7 mouse cellular contexts compared by ENCODE assay signal in genomic region chr6:113644808-113645207, GRCm38 (mm10). TPM values are rescaled to one million over a fixed set of nuclear protein-coding genes. Genes with fewer than 3 reads are reported as not detected.
DNase-seq lines count a peak whose midpoint lies in the region; ATAC-seq and TF ChIP-seq lines count a peak whose summit lies in the region.

No protein-coding gene starts in this region.

- no peaks in the 10 kb centered on the region for H3K27me3 ChIP-seq in liver, embryonic 13.5 days
- no peaks in the 10 kb centered on the region for H3K27me3 ChIP-seq in liver, embryonic 11.5 days (replicated peaks; ENCODE audit: control insufficient read depth, insufficient read depth, low read length)
- no peaks in the 10 kb centered on the region for H3K27me3 ChIP-seq in heart, adult 2 months (ENCODE audit: control insufficient read depth, insufficient read depth, low read length)

- peak; percentile 57; the same call in 1 of the 2 replicates for TF ChIP-seq POLR2A in heart, adult 2 months (IDR thresholded peaks at IDR 0.05; ENCODE audit: insufficient read depth, low read depth, low read length)
- TF ChIP-seq POLR2A in olfactory bulb, adult 2 months (IDR thresholded peaks at IDR 0.05; ENCODE audit: insufficient read depth, low read depth, low read length), result no peak

- no peak overlapping the region for H3K4me3 ChIP-seq in liver, embryonic 13.5 days (replicated peaks)
- H3K4me3 ChIP-seq in liver, embryonic 11.5 days (ENCODE audit: low read depth, low read length), result no peak overlapping the region
- H3K4me3 ChIP-seq in heart, adult 2 months, result no peak overlapping the region
- no peak overlapping the region for H3K4me3 ChIP-seq in olfactory bulb, adult 2 months (ENCODE audit: insufficient read depth, low read depth, low read length)

- DNase-seq in liver, embryonic 13.5 days, result no peak
- no peak for DNase-seq in liver, embryonic 11.5 days (ENCODE audit: low spot score)
- DNase-seq in heart, adult 2 months, result peak; percentile 68 to 83
- DNase-seq in kidney, adult 9 months, result peak; percentile 81
- DNase-seq in MN1 (ENCODE audit: low spot score), result no peak
- DNase-seq in cerebellum, adult 11 months, result no peak

- H3K27ac ChIP-seq in liver, embryonic 13.5 days, result peak overlapping the region; percentile 50; the same call in 1 of the 2 replicates
- no peak overlapping the region for H3K27ac ChIP-seq in liver, embryonic 11.5 days (ENCODE audit: low read depth, low read length)
- peak overlapping the region; percentile 84 for H3K27ac ChIP-seq in heart, adult 2 months
- 0 out of 2 replicates have a peak overlapping the region, but pooled peaks have one; percentile 29 for H3K27ac ChIP-seq in olfactory bulb, adult 2 months (ENCODE audit: insufficient read depth, low read depth, low read length)

- H3K9me3 ChIP-seq in liver, embryonic 13.5 days (replicated peaks), result no peaks in the 10 kb centered on the region
- no peaks in the 10 kb centered on the region for H3K9me3 ChIP-seq in liver, embryonic 11.5 days (ENCODE audit: control insufficient read depth, low read length)

- H3K9ac ChIP-seq in liver, embryonic 13.5 days, result no peak overlapping the region
- no peak overlapping the region for H3K9ac ChIP-seq in liver, embryonic 11.5 days (ENCODE audit: low read depth, low read length)
- H3K9ac ChIP-seq in heart, adult 2 months (ENCODE audit: low read depth, low read length), result no peak overlapping the region; the same call in 1 of the 2 replicates

- intact Hi-C loops in heart, adult 2 months (cut with DNase I), result no loop called here

- no peak overlapping the region for H3K4me2 ChIP-seq in liver, embryonic 13.5 days
- no peak overlapping the region for H3K4me2 ChIP-seq in liver, embryonic 11.5 days

- H3K4me1 ChIP-seq in liver, embryonic 13.5 days (replicated peaks), result peaks cover 45% of the 10 kb centered on the region
- H3K4me1 ChIP-seq in liver, embryonic 11.5 days (replicated peaks; ENCODE audit: control insufficient read depth, insufficient read depth, low read length), result 0 out of 2 replicates have a peak, but pooled peaks cover 10% of the 10 kb centered on the region
- H3K4me1 ChIP-seq in heart, adult 2 months (ENCODE audit: control insufficient read depth, insufficient read depth, low read length), result peaks cover 15% of the 10 kb centered on the region
- H3K4me1 ChIP-seq in olfactory bulb, adult 2 months (ENCODE audit: control insufficient read depth, insufficient read depth, low read length), result no peaks in the 10 kb centered on the region; the same call in 1 of the 2 replicates

- peaks cover 1% of the 10 kb centered on the region; the same call in 1 of the 2 replicates for H3K79me2 ChIP-seq in heart, adult 2 months (replicated peaks; ENCODE audit: control insufficient read depth, insufficient read depth, low read length)

- TF ChIP-seq CTCF in heart, adult 2 months (IDR thresholded peaks at IDR 0.05), result no peak
- no peak for TF ChIP-seq CTCF in olfactory bulb, adult 2 months (IDR thresholded peaks at IDR 0.05; ENCODE audit: insufficient read depth, low read depth, low read length)

- TF ChIP-seq EP300 in heart, adult 2 months (IDR thresholded peaks at IDR 0.05; ENCODE audit: insufficient read depth, low read depth, low read length), result peak; percentile 86

- 56% methylated on average over 8 of the region's 8 CpGs for WGBS in liver, embryonic 13.5 days (ENCODE audit: insufficient replicate concordance)
- 67% methylated on average over 8 of the region's 8 CpGs for WGBS in liver, embryonic 11.5 days
- WGBS in heart, adult 2 months, result 28% methylated on average over 8 of the region's 8 CpGs
- 77% methylated on average over 8 of the region's 8 CpGs for WGBS in olfactory bulb, adult 2 months

- peaks cover 5% of the 10 kb centered on the region; the same call in 1 of the 2 replicates for H3K36me3 ChIP-seq in liver, embryonic 13.5 days
- H3K36me3 ChIP-seq in liver, embryonic 11.5 days (ENCODE audit: control insufficient read depth, insufficient read depth, low read length), result no peaks in the 10 kb centered on the region
- H3K36me3 ChIP-seq in heart, adult 2 months (ENCODE audit: control insufficient read depth, insufficient read depth, low read length), result peaks cover 5% of the 10 kb centered on the region

- ATAC-seq in liver, embryonic 13.5 days (ENCODE audit: low read depth), result no peak
- ATAC-seq in liver, embryonic 11.5 days (replicated peaks; ENCODE audit: low FRiP score), result no peak

RNA-seq across cellular contexts. Expression of gene Irak2, which starts 6.5 kb away (rescaled TPM):
- polyA plus RNA-seq in liver, embryonic 13.5 days (2015; fragmentation: Nextera tagmentation; extraction: Ambion mirVana), result 12.1 and 14.9 TPM in 2 replicates
- 14.1 and 14.8 TPM in 2 replicates for polyA plus RNA-seq in liver, embryonic 11.5 days (2014; fragmentation: Nextera tagmentation; extraction: Ambion mirVana)
- total RNA-seq in heart, adult 2 months (2021), result 10 to 100 TPM; 10.4 to 13.6 TPM
- polyA plus RNA-seq in heart, adult 2 months (2012; rRNA removed), result 12.5 and 12.9 TPM in 2 replicates
- polyA plus RNA-seq in olfactory bulb, adult 2 months (2012; ENCODE audit: insufficient read depth, insufficient read length, low replicate concordance, missing spikeins), result not detected in 2 replicates

RNA-seq across cellular contexts. Expression of gene Vhl, which starts 21.0 kb away (rescaled TPM):
- polyA plus RNA-seq in liver, embryonic 13.5 days (2015; fragmentation: Nextera tagmentation; extraction: Ambion mirVana), result 7.8 and 9.4 TPM in 2 replicates
- 24.8 and 29.5 TPM in 2 replicates for polyA plus RNA-seq in liver, embryonic 11.5 days (2014; fragmentation: Nextera tagmentation; extraction: Ambion mirVana)
- 1 to 10 TPM; 8.3 to 8.6 TPM for total RNA-seq in heart, adult 2 months (2021)
- 11.2 and 12.0 TPM in 2 replicates for polyA plus RNA-seq in heart, adult 2 months (2012; rRNA removed)
- polyA plus RNA-seq in olfactory bulb, adult 2 months (2012; ENCODE audit: insufficient read depth, insufficient read length, low replicate concordance, missing spikeins), result not detected in 2 replicates

RNA-seq across cellular contexts. Expression of gene Brk1, which starts 40.2 kb away (rescaled TPM):
- 101 and 104 TPM in 2 replicates for polyA plus RNA-seq in liver, embryonic 13.5 days (2015; fragmentation: Nextera tagmentation; extraction: Ambion mirVana)
- polyA plus RNA-seq in liver, embryonic 11.5 days (2014; fragmentation: Nextera tagmentation; extraction: Ambion mirVana), result 166 and 173 TPM in 2 replicates
- 10 to 100 TPM; 60.4 to 70.2 TPM for total RNA-seq in heart, adult 2 months (2021)
- 128 and 199 TPM in 2 replicates for polyA plus RNA-seq in heart, adult 2 months (2012; rRNA removed)
- not detected in 2 replicates for polyA plus RNA-seq in olfactory bulb, adult 2 months (2012; ENCODE audit: insufficient read depth, insufficient read length, low replicate concordance, missing spikeins)

RNA-seq across cellular contexts. Expression of gene Fancd2os, which starts 44.3 kb away (rescaled TPM):
- 0.09 TPM in 1 of 2 replicates, not detected in the other for polyA plus RNA-seq in liver, embryonic 13.5 days (2015; fragmentation: Nextera tagmentation; extraction: Ambion mirVana)
- 0.18 TPM in 2 replicates for polyA plus RNA-seq in liver, embryonic 11.5 days (2014; fragmentation: Nextera tagmentation; extraction: Ambion mirVana)
- not detected for total RNA-seq in heart, adult 2 months (2021)
- polyA plus RNA-seq in heart, adult 2 months (2012; rRNA removed), result not detected in 2 replicates
- polyA plus RNA-seq in olfactory bulb, adult 2 months (2012; ENCODE audit: insufficient read depth, insufficient read length, low replicate concordance, missing spikeins), result not detected in 2 replicates

RNA-seq across cellular contexts. Expression of gene Tatdn2, which starts 52.0 kb away (rescaled TPM):
- polyA plus RNA-seq in liver, embryonic 13.5 days (2015; fragmentation: Nextera tagmentation; extraction: Ambion mirVana), result 0.94 and 1.0 TPM in 2 replicates
- polyA plus RNA-seq in liver, embryonic 11.5 days (2014; fragmentation: Nextera tagmentation; extraction: Ambion mirVana), result 1.2 TPM in 2 replicates
- total RNA-seq in heart, adult 2 months (2021), result 10 to 100 TPM; 66.7 to 71.9 TPM
- 17.3 and 36.1 TPM in 2 replicates for polyA plus RNA-seq in heart, adult 2 months (2012; rRNA removed)
- not detected in 2 replicates for polyA plus RNA-seq in olfactory bulb, adult 2 months (2012; ENCODE audit: insufficient read depth, insufficient read length, low replicate concordance, missing spikeins)

Comparison
In these comparisons a context has a peak if more than half of its experiments do, and no peak if none do; other contexts are left out.
1. DNase-seq: peak in heart, adult 2 months (2 of 2) and kidney, adult 9 months (single experiment); none in liver, embryonic 13.5 days (single experiment), liver, embryonic 11.5 days (single experiment), MN1 (single experiment) and cerebellum, adult 11 months (single experiment).
2. RNA of gene Irak2, which starts 6.5 kb away (polyA plus RNA-seq): 12.1 to 14.9 TPM in liver, embryonic 13.5 days, 14.1 to 14.8 TPM in liver, embryonic 11.5 days and 12.5 to 12.9 TPM in heart, adult 2 months; not detected in olfactory bulb, adult 2 months; every median in the first group is over 10 times any median in the second.